Mouse (Mus musculus): ENCODE data around the gene Nprl2. TPM values are rescaled to one million over a fixed set of nuclear protein-coding genes. Genes with fewer than 3 reads are reported as not detected.
"Not testable (repeated sequence)": the region's sequence is repeated elsewhere in the genome, so short reads cannot be mapped to it uniquely, and the experiment has no call there.

Nprl2 gene
- total RNA-seq, 2 experiments from 2014 or later = 13.6 to 17.1 TPM

- intact Hi-C loops (cut with DNase I) = no loop called here
- DNase-seq = no peak
These were observed 28.8 kb downstream of the Nprl2 start for GRCm38 (mm10) chr9:107570845-107571244.

- no peak for DNase-seq
- intact Hi-C loops (cut with DNase I) = no loop called here
These were observed 29.7 kb downstream of the Nprl2 start for GRCm38 (mm10) chr9:107571534-107572326.

GRCm38 (mm10) chr9:107572327-107572662 is 30.3 kb downstream of the Nprl2 start:
- intact Hi-C loops (cut with DNase I) = no loop called here
- DNase-seq = no peak

GRCm38 (mm10) chr9:107573774-107574173 is 31.7 kb downstream of the Nprl2 start:
- DNase-seq; intact Hi-C loops (cut with DNase I): not testable (repeated sequence)

- no peak for DNase-seq
- intact Hi-C loops (cut with DNase I) = no loop called here
These were observed 33.7 kb downstream of the Nprl2 start for GRCm38 (mm10) chr9:107575579-107576356.

- intact Hi-C loops (cut with DNase I) = no loop called here
- DNase-seq = peak; percentile 81 to 85
These were observed 34.5 kb downstream of the Nprl2 start, which contains the start of gene Hyal1 for GRCm38 (mm10) chr9:107576357-107577107. Gene Hyal1, plus strand, starts transcription at chr9:107576927.

GRCm38 (mm10) chr9:107577871-107578270 is 35.8 kb downstream of the Nprl2 start:
- intact Hi-C loops (cut with DNase I) = no loop called here
- no peak for DNase-seq

- DNase-seq = no peak
- intact Hi-C loops (cut with DNase I) = no loop called here
These were observed 36.6 kb downstream of the Nprl2 start, which contains the start of gene Naa80 for GRCm38 (mm10) chr9:107578587-107578986. Gene Naa80, plus strand, starts transcription at chr9:107578887.

GRCm38 (mm10) chr9:107579023-107579900 is 37.2 kb downstream of the Nprl2 start:
- no peak for DNase-seq
- intact Hi-C loops (cut with DNase I) = no loop called here

- intact Hi-C loops (cut with DNase I) = no loop called here
- peak; percentile 87 to 91 for DNase-seq
These were observed 38.7 kb downstream of the Nprl2 start, which contains the start of gene Hyal3 for GRCm38 (mm10) chr9:107580501-107581317. Gene Hyal3, plus strand, starts transcription at chr9:107580818.

GRCm38 (mm10) chr9:107581584-107581983 is 39.6 kb downstream of the Nprl2 start:
- intact Hi-C loops (cut with DNase I) = no loop called here
- DNase-seq = no peak

- intact Hi-C loops (cut with DNase I) = no loop called here
- DNase-seq = no peak
These were observed 40.6 kb downstream of the Nprl2 start for GRCm38 (mm10) chr9:107582509-107583062.

GRCm38 (mm10) chr9:107583174-107583573 is 41.1 kb downstream of the Nprl2 start:
- no peak for DNase-seq
- intact Hi-C loops (cut with DNase I) = no loop called here

- no peak for DNase-seq
- intact Hi-C loops (cut with DNase I) = no loop called here
These were observed 44.5 kb downstream of the Nprl2 start for GRCm38 (mm10) chr9:107586504-107586903.

GRCm38 (mm10) chr9:107586974-107587832 is 45.2 kb downstream of the Nprl2 start, which contains the start of gene Ifrd2:
Gene Ifrd2, plus strand, starts transcription at chr9:107587642.
- intact Hi-C loops (cut with DNase I) = no loop called here
- peak; percentile 93 to 95 for DNase-seq

GRCm38 (mm10) chr9:107587833-107588639 is 46.0 kb downstream of the Nprl2 start:
- peak in 1 of 2 experiments; percentile 68 for DNase-seq
- intact Hi-C loops (cut with DNase I) = no loop called here
